Mouse (Mus musculus) hindbrain, postnatal 0 days (tissue): Measurements from ENCODE around the gene Atg2a. TPM values are rescaled to one million over a fixed set of nuclear protein-coding genes. Genes with fewer than 3 reads are reported as not detected.

ENCODE experiments used
- ATAC-seq: fragments of 200-750 bp; cut with Nextera tagmentation; 2 replicates; pipeline ENCODE4 v1.8.0; 2017; ENCODE audit warnings: mild to moderate bottlenecking, moderate TSS enrichment, moderate library complexity
- DNase-seq: peaks from one replicate; pipeline ENCODE4 v3.0.0-alpha.2; 2015; ENCODE audit warnings: low spot score
- H3K27ac ChIP-seq: fragments of 300-500 bp; sonication (generic); 2 replicates; pipeline ENCODE4 v1.5.1; 2014; ENCODE audit warnings: mild to moderate bottlenecking
- H3K27me3 ChIP-seq: fragments of 300-500 bp; sonication (generic); 2 replicates; pipeline ENCODE4 v1.6.1; 2014; ENCODE audit warnings: low read length, mixed read lengths; ENCODE audit not compliant: insufficient read depth
- H3K36me3 ChIP-seq: fragments of 300-500 bp; sonication (generic); 2 replicates; pipeline ENCODE4 v1.6.1; 2014; ENCODE audit warnings: low read length, mixed read lengths; ENCODE audit not compliant: insufficient read depth
- H3K4me1 ChIP-seq: fragments of 300-500 bp; sonication (generic); 2 replicates; pipeline ENCODE4 v1.6.1; 2014; ENCODE audit warnings: antibody characterized with exemption, low read length, mixed read lengths; ENCODE audit not compliant: insufficient read depth
- H3K4me2 ChIP-seq: fragments of 300-500 bp; sonication (generic); 2 replicates; pipeline ENCODE4 v1.6.1; 2014; ENCODE audit warnings: low read depth, mild to moderate bottlenecking, low read length, moderate library complexity, mixed read lengths
- H3K4me3 ChIP-seq: fragments of 300-500 bp; sonication (generic); 2 replicates; pipeline ENCODE4 v1.5.1; 2014; ENCODE audit warnings: low read length
- H3K9ac ChIP-seq: fragments of 300-500 bp; sonication (generic); replicated peaks from 2 replicates; pipeline ENCODE4 v1.6.1; 2014; ENCODE audit warnings: mild to moderate bottlenecking, low read length, moderate library complexity, mixed read lengths
- H3K9me3 ChIP-seq: fragments of 300-500 bp; sonication (generic); 2 replicates; pipeline ENCODE4 v1.6.1; 2016; ENCODE audit warnings: low read length, mixed read lengths
- CTCF ChIP-seq: IDR thresholded peaks from 2 replicates; pipeline ENCODE4 v1.5.1; 2016; ENCODE audit warnings: antibody characterized with exemption, control low read depth, low read depth
- WGBS: fragments of 180-500 bp; shearing (Covaris S2); extraction: QIAGEN DNeasy Blood & Tissue Kit; methylation state at CpG from one replicate; pipeline ENCODE4 v1.1.7; 2014; 5-methylcytosine and 5-hydroxymethylcytosine counted together
- polyA plus RNA-seq: library from polyadenylated mRNA; unstranded; fragments of >200 nt; fragmentation: Nextera tagmentation; extraction: Ambion mirVana; gene quantifications from 2 replicates; pipeline ENCODE4 v1.2.1, GENCODE M21; 2015
- total RNA-seq: library from RNA; depleted of rRNA; stranded (reverse); fragments of >200 nt; gene quantifications from 2 replicates; pipeline ENCODE4 v1.2.3, GENCODE M21; 2014

Gene Atg2a
- total and polyA plus RNA-seq, 2 experiments from 2014 or later, result 8.9 to 43.4 TPM

GRCm38 (mm10) chr19:6235084-6236052 is 6.1 kb upstream of the Atg2a start, which contains the start of gene Ppp2r5b:
Ppp2r5b (minus strand) TSS chr19:6235872.
- under 1% methylated on average over 48 of the region's 48 CpGs for WGBS
- Histone ChIP-seq H3K4me1 (peaks cover 14% of the 10 kb centered on the region), H3K27ac (peak within 1 kb of the TSS; percentile 92), H3K4me3 (peak within 1 kb of the TSS; percentile 61), H3K4me2 (peak within 1 kb of the TSS; percentile 89), H3K27me3 (no peaks in the 10 kb centered on the region), H3K36me3 (peaks cover 22% of the 10 kb centered on the region), H3K9me3 (no peaks in the 10 kb centered on the region), H3K9ac (peak within 1 kb of the TSS; percentile 89)
- peak; percentile 97 for DNase-seq
- peak; percentile 58 for TF ChIP-seq CTCF
- peak; percentile 93 for ATAC-seq

- H3K9ac ChIP-seq, result peak overlapping the region; percentile 89
- H3K36me3 ChIP-seq, result peaks cover 15% of the 10 kb centered on the region
- H3K27me3 ChIP-seq, result no peaks in the 10 kb centered on the region
- WGBS, result under 1% methylated on average over 9 of the region's 9 CpGs
- peak overlapping the region; percentile 92 for H3K27ac ChIP-seq
- TF ChIP-seq CTCF, result no peak
- peak; percentile 92 for ATAC-seq
- no peaks in the 10 kb centered on the region for H3K9me3 ChIP-seq
- H3K4me2 ChIP-seq, result peak overlapping the region; percentile 89
- peaks cover 14% of the 10 kb centered on the region for H3K4me1 ChIP-seq
- DNase-seq, result peak; percentile 97
- peak overlapping the region; percentile 61 for H3K4me3 ChIP-seq
Observed at GRCm38 (mm10) chr19:6236053-6236441, 5.4 kb upstream of the Atg2a start.

- H3K9me3 ChIP-seq, result no peaks in the 10 kb centered on the region
- no peak overlapping the region for H3K9ac ChIP-seq
- DNase-seq, result no peak
- no peak for ATAC-seq
- H3K27ac ChIP-seq, result no peak overlapping the region
- peaks cover 14% of the 10 kb centered on the region for H3K4me1 ChIP-seq
- WGBS, result 67% methylated on average over 7 of the region's 7 CpGs
- no peak for TF ChIP-seq CTCF
- no peak overlapping the region for H3K4me2 ChIP-seq
- peaks cover 7% of the 10 kb centered on the region for H3K36me3 ChIP-seq
- H3K4me3 ChIP-seq, result no peak overlapping the region
- no peaks in the 10 kb centered on the region for H3K27me3 ChIP-seq
Observed at GRCm38 (mm10) chr19:6236842-6237241, 4.6 kb upstream of the Atg2a start.

GRCm38 (mm10) chr19:6238740-6239139 is 2.7 kb upstream of the Atg2a start:
- Histone ChIP-seq H3K9me3 (no peaks in the 10 kb centered on the region), H3K4me2 (no peak overlapping the region), H3K36me3 (peaks cover 1% of the 10 kb centered on the region; the same call in 1 of the 2 replicates), H3K27me3 (no peaks in the 10 kb centered on the region), H3K4me3 (no peak overlapping the region), H3K27ac (no peak overlapping the region), H3K9ac (no peak overlapping the region), H3K4me1 (peaks cover 21% of the 10 kb centered on the region)
- no peak for DNase-seq
- ATAC-seq, result no peak
- TF ChIP-seq CTCF, result no peak

GRCm38 (mm10) chr19:6240136-6240535 is 1.3 kb upstream of the Atg2a start:
- Histone ChIP-seq H3K27me3 (no peaks in the 10 kb centered on the region), H3K9me3 (no peaks in the 10 kb centered on the region), H3K4me1 (peaks cover 10% of the 10 kb centered on the region; the same call in 1 of the 2 replicates), H3K36me3 (peaks cover 15% of the 10 kb centered on the region; the same call in 1 of the 2 replicates), H3K27ac (no peak overlapping the region), H3K9ac (no peak overlapping the region), H3K4me2 (no peak overlapping the region), H3K4me3 (no peak overlapping the region)
- WGBS, result 67% methylated on average over 1 of the region's 1 CpGs
- DNase-seq (no peak), ATAC-seq (no peak)
- TF ChIP-seq CTCF, result no peak

- H3K4me1 ChIP-seq, result peaks cover 10% of the 10 kb centered on the region; the same call in 1 of the 2 replicates
- DNase-seq, result no peak
- no peak overlapping the region for H3K4me3 ChIP-seq
- WGBS, result 35% methylated on average over 5 of the region's 5 CpGs
- no peak overlapping the region for H3K9ac ChIP-seq
- no peak for TF ChIP-seq CTCF
- H3K27ac ChIP-seq, result 0 out of 2 replicates have a peak overlapping the region, but pooled peaks have one; percentile 41
- peaks cover 16% of the 10 kb centered on the region; the same call in 1 of the 2 replicates for H3K36me3 ChIP-seq
- no peak for ATAC-seq
- H3K9me3 ChIP-seq, result no peaks in the 10 kb centered on the region
- H3K27me3 ChIP-seq, result no peaks in the 10 kb centered on the region
- H3K4me2 ChIP-seq, result no peak overlapping the region
Observed at GRCm38 (mm10) chr19:6240725-6241124, 743 bp upstream of the Atg2a start.

GRCm38 (mm10) chr19:6242281-6242680 is 813 bp downstream of the Atg2a start:
- no peak for TF ChIP-seq CTCF
- DNase-seq (peak; percentile 49), ATAC-seq (0 out of 2 replicates have a peak, but pooled peaks have one; percentile 8)
- Histone ChIP-seq H3K9ac (peak overlapping the region; percentile 93), H3K27me3 (no peaks in the 10 kb centered on the region), H3K9me3 (no peaks in the 10 kb centered on the region), H3K27ac (peak overlapping the region; percentile 77), H3K4me1 (peaks cover 7% of the 10 kb centered on the region; the same call in 1 of the 2 replicates), H3K36me3 (peaks cover 28% of the 10 kb centered on the region; the same call in 1 of the 2 replicates), H3K4me2 (peak overlapping the region; percentile 79), H3K4me3 (peak overlapping the region; percentile 86)
- WGBS, result 1% methylated on average over 4 of the region's 4 CpGs
